Mouse (Mus musculus) urinary bladder, postnatal 25 days (tissue): ENCODE measurements around the gene Adamtsl4.
"Not testable (repeated sequence)": the region's sequence is repeated elsewhere in the genome, so short reads cannot be mapped to it uniquely, and the experiment has no call there.

Source experiments
- DNase-seq: peaks from one replicate; pipeline ENCODE4 v3.0.0; 2022; ENCODE audit warnings: low spot score

Adamtsl4 gene

DNA sequence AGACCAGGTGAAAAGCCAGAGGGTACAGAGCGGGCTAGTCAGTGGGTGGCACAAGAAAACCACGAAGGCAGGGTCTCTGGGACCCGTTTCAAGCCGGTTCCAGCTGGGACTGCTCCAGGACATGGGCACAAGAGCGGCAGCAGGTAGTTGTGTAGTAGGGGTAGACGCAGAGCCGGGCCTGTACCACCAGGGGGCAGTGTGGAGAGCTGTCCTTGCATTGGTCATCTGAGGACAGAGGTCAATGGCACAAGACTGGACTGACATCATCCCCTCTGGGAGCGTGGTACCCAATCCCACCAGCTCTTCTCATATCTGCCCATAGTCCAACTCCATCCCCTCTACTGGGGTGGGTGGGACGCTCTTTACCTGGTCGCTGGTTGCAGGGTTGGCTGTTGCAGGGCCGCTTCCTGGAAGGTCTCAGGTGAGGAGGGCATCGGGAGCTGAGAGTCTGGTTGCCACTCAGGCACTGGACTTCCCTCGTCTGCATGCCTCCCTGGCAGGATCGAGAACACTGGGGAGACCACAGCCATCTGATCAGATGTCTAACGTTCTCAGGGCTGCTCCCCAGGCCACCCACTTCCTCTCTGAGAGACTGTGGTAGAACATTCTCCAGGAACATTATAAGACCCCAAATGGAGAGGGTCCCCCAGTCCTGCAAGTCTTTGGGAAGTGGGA is 10.8 kb downstream of the Adamtsl4 start:
- peak; percentile 81 for DNase-seq

DNA sequence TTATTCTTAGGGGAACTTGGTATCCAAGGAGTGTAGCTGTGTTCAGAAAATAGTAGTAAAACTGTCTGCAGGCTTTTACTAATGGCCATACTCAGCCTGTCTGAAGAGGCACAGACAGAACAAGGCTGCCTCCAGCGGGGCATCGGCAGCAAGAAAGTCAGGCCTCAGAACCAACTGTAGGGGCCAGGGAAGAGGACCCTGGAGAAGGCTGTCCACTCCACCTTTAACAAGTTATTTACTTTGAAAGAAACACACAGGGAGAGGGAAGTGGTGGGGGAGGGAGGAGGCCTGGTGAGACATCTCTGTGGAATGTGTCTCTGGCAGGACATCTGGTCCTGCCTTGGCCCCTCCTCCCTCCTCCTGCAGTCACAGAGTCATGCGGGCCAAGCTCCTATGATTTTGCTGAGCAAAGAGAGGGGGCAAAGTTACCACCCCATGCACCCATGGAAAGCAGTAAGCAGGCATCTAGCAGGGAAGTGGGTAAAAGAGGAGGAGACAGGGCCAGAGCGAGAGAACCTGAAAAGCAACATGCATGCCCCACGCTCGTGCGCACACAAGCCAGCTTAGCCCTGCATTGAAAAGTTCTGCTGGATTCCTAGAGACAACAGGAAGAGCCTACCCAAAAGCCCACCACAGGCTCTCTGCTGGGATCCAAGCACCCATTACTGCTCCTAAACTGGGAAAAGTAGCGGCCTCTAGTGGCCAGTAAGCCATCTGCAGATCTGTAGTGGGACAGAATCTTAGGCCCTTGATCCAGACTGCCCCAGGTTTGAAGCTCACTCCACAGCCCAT is 12.2 kb downstream of the Adamtsl4 start:
- DNase-seq: peak; percentile 68

DNA sequence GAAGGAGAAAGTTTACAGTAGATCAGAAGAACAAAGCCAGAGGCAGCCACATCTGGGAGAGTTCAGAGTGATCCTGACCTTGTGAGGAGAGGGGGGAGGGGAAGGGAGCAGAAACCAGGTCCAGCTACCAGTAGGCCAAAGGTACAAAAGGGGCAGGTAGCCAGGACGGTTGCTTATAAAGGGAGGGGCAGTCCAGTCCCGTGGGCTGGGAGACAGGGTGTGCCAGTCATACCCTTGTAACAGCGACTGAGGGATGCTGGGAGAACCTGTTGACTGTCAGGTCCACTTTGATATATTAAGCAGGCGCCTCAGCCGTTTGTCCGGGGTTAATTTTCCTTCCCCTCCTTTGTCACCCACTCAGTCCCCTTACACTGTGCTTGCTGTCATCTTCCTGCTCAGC is 12.9 kb downstream of the Adamtsl4 start:
- DNase-seq: no peak

DNA sequence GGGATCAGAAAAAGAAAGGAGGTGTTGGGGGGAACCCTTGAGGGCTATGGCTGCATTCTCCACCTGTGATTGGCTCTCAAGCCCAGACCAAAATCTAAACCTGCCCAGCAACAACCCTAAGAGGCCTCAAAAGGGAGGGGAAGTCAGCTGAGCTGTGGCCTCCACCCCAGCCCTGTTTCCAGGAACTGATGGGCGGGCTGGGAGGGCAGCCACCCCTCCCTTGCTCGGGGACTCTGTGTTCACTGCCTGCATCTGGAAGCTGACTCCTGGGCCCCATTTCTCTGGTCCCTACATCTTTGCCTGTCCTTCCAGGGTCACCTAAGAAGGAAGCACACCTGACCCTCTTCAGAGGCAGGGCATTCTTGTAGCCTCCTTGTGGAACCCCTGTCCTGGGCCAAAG is 13.5 kb downstream of the Adamtsl4 start:
- no peak for DNase-seq

DNA sequence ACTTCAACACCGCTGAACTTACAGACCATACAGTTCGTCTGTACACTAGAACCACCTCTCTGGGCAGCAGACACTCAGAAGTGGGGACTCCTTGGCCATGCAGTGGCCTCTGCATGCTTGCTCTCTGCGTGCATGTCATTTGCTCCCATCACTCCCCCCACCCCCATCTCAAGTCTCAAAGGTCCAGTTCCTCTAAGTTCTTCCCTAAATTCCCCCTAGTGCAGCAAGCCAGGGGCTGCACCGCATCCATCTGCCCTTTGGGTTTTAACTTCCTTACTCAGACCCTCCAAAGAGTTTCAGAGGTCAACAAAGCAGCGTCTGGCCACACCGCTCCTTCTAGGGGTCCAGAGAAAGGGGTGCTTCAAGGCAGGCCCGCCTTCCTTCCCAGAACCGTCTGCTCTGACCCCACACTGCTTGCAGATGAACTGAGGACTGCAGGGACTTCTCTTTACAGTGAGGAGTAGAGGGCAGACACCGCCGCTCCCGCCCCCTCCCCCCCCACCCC is 14.0 kb downstream of the Adamtsl4 start:
- DNase-seq: no peak

DNA sequence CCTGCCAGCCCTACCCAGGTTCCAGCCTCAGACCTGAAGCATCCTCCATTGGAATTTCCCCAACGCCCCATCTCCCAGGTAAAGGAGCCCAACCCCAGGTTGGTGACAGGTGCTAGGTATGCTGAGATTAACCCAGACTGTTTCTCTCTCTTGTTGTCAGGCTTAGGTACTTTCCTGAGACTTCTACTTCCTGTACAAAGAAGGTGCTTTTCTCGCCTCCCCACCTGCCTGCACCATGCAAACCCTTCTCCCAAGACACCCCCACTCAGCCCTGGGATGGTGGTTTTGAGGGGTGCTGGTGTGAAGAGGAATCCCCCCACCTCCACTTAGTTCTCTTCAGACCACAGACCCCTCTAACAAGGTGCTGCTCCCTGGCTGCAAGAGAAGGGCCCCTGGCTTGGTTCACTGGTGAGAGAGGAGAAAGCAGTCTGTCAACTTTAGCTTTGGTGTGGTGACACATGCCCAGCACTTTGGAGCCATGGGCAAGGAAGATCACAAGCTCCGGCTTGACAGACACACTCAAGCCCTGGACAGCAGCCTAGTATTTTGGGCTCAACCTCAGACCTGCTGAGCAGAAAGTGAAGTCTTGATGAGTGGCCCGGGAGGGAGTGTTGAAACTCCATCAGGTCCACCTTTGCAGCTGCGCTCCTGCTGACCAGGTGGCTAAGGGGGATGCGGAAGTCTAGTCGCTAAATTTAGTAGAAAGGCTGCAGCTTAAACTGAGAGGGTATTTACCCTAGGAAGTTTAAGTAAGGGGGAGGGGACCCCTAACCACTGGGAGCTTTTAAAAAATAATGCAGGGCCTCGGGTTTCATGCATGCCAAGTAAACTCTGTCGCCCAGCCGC is 14.6 kb downstream of the Adamtsl4 start:
- no peak for DNase-seq

DNA sequence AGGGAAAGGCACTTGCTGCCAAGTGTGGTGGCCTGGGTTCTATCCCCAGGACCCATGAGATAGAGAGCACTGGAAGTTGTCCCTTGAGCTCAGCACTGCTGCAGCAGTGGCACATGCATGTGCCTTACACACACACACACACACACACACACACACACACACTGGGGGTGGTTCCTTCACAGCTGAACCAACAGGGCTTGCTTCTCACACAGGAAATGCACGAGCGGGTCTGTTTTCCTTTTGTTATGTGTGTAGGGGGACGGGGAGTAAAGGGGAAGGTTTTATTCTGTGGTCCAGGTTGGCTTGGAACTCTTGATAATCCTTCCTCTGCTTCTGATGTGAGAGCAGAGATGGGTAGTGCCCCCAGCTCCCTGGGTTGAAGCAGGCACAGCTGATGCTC is 15.3 kb downstream of the Adamtsl4 start:
- no peak for DNase-seq

DNA sequence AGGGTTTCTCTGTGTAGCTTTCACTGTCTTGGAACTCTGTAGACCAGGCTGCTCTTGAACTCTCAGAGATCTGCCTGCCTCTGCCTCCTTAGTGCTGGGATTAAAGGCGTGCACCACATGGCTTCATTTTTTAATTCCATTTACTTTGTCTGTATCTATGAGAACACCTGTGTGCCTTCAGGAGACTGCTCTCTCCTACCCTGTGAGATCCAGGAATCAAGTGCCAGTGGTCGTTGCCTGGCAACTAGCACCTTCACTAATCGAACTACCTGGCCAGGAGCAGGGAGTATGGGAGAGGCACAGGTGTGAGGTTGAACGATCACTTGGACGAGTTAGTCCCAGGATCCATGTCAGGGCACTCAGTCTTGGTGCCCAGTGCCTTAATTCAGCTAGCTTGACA is 16.5 kb downstream of the Adamtsl4 start:
- no peak for DNase-seq

DNA sequence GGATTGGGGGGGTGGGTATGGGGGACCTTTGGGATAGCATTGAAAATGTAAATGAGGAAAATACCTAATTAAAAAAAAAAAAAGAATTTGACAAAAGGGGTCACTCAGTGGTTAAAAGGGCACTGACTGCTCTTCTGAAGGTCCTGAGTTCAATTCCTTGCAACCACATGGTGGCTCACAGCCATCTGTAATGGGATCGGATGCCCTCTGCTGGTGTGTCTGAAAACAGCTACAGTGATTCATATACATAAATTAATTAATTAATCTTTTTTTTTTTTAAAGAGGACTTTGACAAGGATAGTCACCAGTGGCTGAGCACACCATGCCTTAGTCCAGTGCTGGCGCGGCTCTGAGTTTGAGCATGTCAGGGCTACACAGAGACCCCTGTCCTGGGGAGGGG is 17.3 kb downstream of the Adamtsl4 start:
- not testable (repeated sequence) for DNase-seq

DNA sequence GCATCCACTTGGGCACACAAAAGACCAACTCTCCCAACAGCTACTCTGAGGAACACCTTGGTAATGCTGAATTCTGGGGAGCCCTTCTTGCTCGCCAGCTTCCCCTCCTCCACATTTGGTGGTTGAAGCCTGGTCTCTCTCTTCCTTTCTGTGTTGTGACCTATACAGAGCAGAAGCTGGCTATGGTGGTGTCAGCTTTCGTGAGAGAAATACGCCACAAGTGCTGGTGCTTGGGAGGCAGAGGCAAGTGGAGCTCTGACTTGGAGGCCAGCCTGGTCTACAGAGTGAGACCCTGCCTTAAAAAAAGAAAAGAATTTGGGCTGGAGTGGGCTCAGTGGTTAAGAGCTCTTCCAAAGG is 18.4 kb downstream of the Adamtsl4 start:
- no peak for DNase-seq

DNA sequence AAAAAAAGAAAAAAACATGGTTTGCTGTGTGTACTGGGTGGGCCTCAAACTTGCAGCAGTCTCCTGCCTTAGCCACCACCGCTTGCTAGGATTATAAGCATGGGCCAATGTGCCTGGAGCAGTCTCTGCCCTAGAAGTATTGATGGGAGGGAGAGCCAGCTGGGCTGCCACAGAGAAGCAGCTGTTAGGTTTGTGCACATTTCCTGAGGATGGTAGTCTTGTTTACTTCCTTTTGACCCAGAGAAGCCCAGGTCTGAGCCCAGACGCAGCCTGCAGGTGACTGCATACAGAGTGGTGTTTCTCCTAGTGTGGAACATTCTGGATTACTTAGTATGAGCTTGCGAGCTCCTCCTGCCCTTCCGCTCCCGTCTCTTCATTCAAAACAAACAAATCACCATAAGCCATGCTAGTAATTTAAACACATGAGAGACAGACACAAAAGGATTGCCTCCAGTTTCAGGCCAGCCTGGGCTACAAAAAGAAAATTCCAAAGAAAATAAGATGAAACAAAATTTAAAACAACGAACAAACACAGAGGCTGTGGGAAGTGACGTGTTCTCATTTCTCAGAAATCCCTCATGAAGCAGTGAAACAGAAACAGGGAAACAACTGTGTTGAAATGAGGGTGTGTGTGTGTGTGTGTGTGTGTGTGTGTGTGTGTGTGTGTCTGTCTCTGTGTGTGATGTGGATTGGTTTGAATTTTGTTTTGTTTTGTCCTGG is 19.0 kb downstream of the Adamtsl4 start:
- DNase-seq: no peak

DNA sequence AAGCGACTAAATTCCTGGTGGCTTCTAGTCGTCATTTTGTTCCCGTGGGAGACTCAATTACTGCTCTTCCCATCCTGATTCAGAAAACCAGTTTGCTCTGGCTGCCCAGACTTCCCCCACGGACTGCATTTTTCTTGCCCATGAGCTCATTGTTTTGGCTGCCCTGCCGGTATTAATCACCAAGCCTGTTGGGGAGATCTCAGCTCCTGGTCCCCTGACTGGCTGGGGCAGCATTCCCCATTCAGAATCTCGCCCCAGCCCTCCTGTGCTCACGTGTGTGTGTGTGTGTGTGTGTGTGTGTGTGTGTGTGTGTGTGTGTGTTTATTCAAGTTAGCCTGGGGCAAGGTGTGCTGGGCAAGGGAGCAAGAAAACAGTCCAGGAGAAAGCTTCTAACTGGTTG is 19.7 kb downstream of the Adamtsl4 start:
- no peak for DNase-seq

DNA sequence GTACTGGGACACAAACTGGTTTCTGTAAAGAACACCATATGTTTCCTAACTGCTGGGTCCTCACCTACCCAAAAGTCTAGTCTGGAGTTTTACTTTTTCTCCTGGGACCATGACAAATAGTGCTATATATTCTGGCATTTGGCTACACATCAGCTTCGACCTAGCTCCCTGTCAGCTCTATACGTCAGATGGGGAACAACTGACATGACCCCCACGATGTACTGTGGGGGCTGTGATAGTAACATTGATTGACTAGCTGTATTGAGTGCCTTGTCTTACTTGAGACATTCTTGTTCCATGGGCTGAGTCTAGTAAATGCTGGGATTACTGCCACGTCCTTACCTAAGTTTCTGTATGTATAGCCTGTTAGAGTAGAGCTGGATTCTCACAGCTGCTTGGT is 20.2 kb downstream of the Adamtsl4 start:
- no peak for DNase-seq

DNA sequence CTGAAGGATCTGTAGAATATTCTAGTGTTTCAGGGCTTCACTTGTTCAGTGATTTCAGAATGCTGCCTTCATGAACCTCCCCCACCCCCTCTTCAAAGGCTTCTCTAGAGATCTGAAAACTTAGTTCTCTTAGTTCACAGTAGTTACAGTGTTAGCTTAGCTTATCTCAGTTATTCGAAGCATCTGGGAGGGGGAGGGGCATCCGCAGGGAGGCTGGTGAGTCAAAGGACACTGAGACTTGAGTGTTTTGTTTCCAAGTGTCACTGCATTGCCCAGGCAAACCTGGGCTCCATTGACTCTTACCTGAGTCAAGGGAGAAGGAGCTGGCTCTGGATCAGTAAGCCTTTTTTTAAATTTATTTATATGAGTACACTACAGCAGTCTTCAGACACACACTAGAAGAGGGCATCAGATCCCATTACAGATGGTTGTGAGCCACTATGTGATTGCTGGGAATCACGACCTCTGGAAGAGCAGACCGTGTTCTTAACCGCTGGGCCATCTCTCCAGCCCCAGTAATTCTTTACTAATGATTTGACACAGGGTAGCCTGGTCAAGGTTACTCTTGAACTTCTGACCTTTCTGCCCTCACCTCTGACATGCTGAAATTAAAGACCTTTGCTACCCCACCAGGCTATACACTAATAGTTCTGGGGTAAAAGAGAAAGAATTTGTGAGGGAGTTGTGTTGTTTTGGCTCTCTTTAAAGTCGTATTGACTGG is 21.4 kb downstream of the Adamtsl4 start:
- DNase-seq: peak; percentile 65

DNA sequence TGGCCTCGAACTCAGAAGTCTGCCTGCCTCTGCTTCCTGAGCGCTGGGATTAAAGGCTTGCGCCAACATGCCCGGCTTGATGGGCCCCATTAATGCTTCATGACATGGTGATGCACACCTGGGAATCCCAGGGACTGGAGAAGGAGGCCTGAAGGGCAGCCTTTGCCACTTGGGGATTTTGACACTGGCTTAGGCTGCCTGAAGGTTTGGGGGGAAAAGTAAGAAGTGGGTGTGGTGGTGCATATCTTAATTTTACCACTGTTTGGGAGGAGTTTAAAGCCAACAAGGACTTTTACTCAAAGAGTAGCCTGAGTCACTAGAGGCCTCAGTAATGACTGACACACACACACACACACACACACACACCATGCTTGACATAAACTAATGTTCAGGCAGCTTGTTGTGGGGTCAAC is 22.8 kb downstream of the Adamtsl4 start:
- no peak for DNase-seq

DNA sequence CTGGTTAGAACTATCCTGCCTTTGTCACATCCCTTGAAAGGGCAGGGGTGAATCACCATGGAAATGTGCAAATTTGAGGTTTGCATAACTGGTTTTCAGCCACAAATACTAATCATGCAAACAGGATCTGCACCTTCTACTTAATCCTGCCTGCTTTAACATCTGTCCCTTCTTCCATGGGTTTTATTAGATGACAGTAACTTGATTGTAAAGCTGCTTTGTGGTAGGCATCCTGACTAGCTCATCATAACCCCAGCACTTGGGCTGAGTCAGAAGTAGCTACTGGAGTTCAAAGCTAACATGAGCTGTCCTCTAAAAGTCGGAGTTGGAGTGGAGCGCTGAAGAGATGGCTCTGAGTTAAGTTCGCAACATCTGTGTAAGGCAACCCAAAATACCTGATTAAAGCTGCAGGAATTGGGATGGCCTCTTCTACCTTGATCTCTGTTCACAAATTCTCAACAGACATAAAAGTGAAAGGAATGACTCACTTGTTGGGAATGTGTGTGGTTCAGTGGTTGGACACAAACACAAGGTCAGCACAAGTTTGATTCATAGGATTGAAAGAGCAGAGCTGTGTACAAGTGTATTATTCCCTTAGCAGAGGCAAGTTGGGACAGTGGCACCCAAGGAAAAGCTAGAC is 23.6 kb downstream of the Adamtsl4 start:
- DNase-seq: no peak

DNA sequence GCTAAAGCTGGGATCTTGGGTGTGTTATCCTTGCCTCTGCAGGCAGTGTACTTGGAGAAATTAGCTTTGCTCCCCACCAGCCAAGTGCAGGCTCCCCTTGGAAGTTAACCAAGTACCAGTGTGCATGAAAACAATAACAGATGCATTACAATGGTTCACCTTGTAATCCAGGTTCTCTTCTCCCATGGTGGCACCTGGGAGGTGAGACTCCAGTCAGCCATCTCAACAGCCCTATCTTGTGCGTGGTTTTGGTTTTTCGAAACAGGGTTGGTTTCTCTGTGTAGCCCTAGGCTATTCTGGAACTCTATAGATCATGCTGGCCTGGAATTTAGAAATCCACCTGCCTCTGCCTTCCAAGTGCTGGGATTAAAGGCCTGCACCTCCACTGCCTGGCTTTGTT is 24.2 kb downstream of the Adamtsl4 start:
- no peak for DNase-seq

DNA sequence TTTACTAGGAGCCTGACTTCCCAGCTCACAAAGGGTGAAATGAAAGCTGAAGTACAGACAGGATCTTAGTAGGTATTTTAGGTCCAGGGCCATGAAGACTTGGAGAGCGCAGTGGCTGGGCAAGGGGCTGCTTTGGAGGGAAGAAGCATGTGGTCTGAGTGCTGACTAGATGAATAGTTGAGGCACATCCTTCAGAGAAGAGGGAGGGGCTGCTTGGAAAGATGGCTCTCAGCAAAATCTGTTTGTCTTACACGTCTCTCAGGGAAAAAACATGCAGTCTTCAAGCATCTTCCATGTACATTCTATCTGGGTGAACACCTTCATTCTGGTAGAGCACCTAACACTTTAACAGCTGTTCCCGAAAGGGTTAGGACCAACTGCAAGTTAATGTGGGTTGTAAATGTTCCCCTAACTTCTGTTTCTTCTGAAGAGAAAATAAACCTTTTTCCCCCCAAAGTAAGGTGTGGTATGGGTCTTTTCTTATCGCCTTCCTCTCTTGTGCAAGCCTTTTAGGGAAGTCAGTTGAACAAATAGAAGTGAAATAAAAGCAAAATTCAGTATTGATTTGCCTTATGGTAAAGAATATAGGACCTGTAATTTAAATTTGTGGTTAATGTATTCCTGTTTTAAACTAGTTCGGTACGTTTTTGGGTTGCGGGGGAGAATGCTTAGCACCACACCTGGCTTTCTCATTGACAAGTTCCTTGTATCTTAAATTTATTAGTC is 24.8 kb downstream of the Adamtsl4 start:
- DNase-seq: no peak

DNA sequence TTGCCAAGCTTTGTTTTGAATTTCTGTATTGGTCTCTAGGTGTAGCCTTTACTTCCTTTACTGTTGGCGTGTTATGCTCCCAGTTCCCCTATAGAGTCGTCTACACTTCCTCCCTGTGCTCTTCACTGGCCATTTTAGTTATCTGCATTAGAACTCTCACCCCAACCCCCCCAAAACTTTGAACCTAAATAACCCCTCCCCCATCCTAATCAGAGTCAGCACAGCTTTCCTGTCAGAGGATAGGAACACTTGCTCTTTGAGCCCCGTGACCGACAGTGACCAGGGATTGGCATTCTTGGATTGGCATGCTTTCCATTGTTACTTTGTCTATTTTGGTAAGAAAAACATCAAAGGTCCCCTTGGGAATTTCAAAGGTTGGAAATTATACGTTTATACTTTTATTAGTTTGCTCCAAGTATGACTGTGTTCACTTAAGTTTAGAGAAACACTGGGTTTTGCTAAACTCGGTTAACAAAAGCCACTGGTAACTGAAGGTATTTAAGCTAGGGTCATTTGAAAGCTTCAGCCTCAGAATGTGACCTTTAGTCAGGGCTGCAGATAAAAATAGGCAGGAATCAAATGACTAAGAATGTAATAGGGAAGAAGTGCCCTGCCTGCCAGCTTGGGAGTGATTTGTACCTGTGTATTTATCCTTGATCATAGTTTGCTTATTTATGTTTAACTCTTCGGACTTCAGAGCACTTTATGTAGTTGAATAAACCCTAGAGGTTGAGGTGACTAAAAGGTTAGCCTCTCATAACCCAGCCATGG is 25.6 kb downstream of the Adamtsl4 start:
- no peak for DNase-seq
